Mouse (Mus musculus) ES-CJ7 (cell line): ENCODE data around the gene Adam22.

ENCODE experiments used
- DNase-seq: peaks from one replicate; pipeline ENCODE4 v3.0.0; 2011; ENCODE audit warnings: low read depth, low spot score

Gene Adam22

GRCm38 (mm10) chr5:8178111-8178510 lies 189.8 kb downstream of the Adam22 start:
- DNase-seq: no peak

GRCm38 (mm10) chr5:8164773-8165172 lies 203.2 kb downstream of the Adam22 start:
- no peak for DNase-seq

- no peak for DNase-seq
Measured at GRCm38 (mm10) chr5:8151645-8152044, 216.3 kb downstream of the Adam22 start.

GRCm38 (mm10) chr5:8146146-8146545 lies 221.8 kb downstream of the Adam22 start:
- no peak for DNase-seq

DNA sequence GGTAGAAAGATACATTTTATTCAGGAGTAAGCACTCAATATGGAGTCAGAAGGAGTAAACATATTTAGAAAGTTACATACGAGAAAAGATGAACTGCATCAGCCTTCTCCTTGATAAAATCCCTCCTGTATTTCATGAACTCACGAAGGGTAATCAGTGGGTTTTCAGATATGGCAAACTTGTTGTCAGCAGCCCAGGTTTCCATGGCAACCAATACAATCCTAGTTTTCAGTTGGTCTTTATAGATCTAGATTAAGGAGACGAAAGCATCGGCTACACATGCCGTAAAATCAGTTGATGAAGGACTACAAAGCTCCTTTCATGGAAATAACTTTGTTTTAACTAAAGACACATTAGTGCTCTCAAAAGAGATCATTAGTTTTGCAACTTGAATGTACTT lies 222.5 kb downstream of the Adam22 start:
- no peak for DNase-seq

DNA sequence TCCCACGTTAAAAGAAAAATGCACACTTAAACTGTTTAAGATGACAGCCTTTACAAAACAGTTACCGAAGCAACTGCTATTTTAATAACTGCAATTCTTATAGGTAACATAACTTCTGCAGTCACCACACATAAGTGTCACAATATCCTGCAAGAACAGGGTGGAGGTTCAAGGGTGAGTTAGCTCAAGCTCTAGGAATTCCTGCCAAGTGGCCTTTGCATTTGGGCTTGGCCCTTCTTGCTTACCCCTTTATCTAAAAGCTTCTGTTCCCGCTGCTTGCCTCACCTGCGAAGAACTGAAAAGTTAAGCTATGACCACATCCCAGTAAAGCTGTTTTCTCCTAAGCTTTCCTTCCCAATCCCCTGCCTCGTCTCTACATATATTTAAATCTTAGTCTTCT lies 235.4 kb downstream of the Adam22 start:
- DNase-seq: no peak

GRCm38 (mm10) chr5:8131918-8132317 lies 236.0 kb downstream of the Adam22 start:
- DNase-seq: no peak

GRCm38 (mm10) chr5:8129750-8130149 lies 238.2 kb downstream of the Adam22 start:
- no peak for DNase-seq

- no peak for DNase-seq
Measured at GRCm38 (mm10) chr5:8120926-8121325, 247.0 kb downstream of the Adam22 start.

DNA sequence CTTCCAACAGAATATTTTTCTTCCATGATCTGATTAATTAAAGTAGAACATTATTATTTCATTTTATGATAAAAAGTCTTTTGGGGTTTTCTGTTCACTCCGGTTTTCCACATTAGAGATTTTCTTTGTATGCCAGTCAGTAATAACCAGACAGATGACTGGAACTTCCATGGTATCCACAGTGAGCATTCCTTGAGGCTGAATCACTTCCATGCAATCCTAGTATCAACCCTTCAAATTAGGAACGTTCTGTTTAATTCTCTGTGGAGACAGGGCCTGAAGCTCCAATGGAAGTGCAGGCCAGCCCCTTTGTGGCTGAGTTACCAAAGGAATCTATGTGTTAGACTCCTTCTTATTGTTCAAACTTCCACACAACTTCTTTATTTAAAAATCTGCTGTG lies 247.9 kb downstream of the Adam22 start:
- no peak for DNase-seq

DNA sequence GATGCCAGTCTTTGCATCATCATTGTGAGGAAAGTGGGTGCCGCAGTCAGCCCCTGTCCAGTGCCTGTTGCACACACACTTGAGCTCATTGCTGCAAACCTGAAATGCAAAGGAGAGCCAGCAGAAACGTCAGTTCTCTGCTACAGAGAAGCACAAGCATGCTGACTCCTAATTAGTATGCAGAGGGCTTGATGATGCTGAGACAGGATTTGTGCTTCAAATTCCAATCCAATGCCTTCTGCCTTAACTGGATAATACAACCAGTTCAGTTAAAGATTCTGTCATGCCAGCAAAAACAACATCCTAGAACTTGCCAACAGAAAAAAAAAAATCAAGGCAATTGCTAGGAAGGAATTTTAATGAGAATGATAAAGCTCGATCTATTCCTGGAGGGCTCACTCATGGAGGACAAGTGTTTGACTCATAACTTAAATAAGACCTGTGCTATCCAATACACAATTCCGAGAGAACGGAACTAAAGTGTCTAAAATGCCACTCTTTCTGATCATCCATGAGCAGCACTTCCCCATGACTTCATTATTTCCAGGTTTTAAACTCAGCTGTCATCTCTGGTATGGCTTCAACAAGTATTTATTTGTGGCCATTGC lies 251.3 kb downstream of the Adam22 start:
- no peak for DNase-seq

GRCm38 (mm10) chr5:8112246-8112645 lies 255.7 kb downstream of the Adam22 start:
- no peak for DNase-seq

GRCm38 (mm10) chr5:8111691-8112090 lies 256.3 kb downstream of the Adam22 start:
- DNase-seq: no peak

DNA sequence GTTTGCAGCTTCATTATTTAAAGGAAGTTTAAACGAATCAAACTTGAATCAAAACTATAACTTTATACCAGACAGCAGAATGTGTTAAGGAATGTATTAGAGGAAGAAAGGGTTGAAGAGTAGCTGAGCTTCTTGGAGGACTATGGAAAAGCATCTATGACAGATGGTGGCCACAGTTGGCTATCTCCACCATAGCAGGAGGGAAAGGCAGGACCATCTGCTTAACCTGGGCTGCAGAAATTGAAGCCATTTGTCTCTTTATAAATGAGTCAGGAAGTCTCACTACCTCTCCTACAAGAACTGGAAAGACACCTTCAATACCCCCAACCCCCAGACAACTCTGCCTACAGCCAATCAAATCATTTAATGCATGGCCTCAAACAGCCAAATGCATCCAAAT lies 272.3 kb downstream of the Adam22 start:
- no peak for DNase-seq

DNA sequence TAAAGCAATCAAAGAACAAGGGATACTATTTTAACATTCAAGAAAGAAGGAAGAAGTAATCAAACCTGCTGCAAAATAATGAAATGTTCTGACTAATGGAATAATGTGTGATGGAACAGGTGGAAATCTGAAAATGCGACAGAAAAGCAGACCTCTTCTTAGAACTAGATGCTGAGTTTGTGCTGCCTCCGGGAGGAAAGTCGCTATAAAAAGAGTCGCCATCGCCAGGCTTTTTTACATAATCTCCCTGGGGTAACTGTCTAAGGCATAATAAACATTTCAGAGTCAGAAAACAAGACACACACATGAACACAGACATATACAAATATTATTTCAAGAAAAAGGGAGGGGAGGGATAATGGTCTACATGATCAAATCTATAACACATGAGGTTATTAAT lies 273.0 kb downstream of the Adam22 start:
- DNase-seq: no peak

DNA sequence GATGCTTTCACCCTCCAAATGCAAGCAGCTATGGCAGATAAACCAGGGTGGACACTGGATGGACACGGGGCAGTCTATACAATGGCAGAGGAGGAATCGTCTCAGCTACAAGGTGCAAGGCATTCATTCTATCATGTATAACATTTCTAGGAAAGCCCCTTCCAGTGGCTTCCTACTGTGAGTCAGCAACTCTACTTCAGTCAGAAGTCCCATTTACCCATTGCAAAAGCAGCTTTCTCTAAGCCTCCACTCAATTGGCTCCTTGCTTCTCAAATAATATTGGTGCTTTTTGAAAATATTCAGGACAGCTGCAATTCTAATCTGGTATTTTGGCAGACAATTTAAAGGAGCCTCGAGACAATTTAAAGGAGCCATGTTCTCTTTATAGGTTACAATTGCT lies 279.8 kb downstream of the Adam22 start:
- DNase-seq: no peak

GRCm38 (mm10) chr5:8085661-8086060 lies 282.3 kb downstream of the Adam22 start:
- no peak for DNase-seq

DNA sequence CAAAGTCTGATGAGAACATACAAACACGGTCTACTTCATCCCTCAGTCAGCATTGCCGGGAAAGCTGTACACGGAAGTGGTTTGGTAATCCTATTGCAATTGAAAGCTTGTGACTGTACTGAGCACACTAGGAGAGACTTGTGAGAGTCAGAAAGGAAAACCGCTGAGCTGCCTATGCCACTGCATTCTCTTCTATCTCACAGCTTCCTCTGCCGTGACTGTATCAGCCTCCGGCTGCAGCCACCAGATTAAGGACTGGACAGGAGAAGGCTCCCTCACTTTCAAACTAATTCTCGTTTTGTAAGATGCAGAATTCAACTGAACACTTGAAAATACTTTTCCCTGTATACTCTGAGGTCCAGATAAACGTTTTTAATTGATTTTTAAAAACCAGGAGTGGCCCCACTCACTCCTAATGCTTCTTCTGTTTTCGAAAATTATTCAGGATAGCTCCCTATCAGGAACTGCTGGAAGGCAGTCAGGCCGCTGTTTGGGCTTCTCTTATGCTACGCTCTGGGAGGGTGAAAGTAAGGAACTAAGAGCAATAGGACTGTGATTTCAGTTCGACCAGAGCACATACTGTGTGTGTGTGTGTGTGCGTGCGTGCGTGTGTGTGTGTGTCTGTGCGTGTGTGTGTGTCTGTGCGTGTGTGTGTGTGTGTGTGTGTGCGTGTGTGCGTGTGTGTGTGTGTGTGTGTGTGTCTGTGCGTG lies 285.0 kb downstream of the Adam22 start:
- no peak for DNase-seq

DNA sequence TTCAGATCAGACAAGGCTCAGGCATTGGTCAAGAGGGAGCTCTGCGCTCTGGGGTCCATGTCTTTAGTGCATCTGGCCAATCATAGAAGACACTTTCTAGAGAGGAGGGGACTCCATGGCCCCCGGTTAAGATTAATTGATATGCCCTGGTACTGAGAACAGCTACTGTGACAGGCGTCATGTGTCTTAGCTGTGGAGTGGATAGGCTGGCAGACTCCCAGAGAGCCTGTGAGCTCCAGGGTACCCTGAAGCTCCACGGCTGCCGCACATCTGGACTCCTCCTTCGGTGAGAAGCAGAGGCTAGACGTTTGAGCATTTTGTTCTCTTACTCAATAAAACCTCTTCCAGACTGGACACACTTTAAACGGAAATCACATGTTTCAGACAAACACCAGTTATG lies 290.5 kb downstream of the Adam22 start:
- no peak for DNase-seq

- no peak for DNase-seq
Measured at GRCm38 (mm10) chr5:8073901-8074561, 293.9 kb downstream of the Adam22 start.

DNA sequence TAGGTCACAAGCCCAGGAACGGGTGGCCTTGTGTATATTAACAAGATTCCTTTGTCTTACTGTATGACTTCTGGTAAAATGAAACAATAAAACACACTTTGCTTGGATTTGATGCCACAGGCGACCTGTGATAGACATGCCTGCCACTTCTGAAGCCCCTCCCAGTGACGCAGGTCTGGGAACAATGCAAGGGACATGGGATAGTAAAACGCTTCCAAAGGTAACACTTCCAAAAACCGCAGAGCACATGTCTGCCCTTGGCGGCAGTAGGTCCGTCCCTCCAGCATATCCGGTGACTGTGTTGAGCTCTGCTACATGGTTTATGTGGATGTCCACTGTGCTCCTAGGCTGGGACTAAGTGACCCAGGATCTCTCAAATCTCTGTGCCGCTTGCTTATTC lies 294.6 kb downstream of the Adam22 start:
- DNase-seq: no peak

- DNase-seq: no peak
Measured at GRCm38 (mm10) chr5:8063207-8063606, 304.8 kb downstream of the Adam22 start.

GRCm38 (mm10) chr5:8062469-8062868 lies 305.5 kb downstream of the Adam22 start:
- DNase-seq: no peak
